Mouse (Mus musculus): ENCODE measurements around the gene Cox6b2. TPM values are rescaled to one million over a fixed set of nuclear protein-coding genes. Genes with fewer than 3 reads are reported as not detected.
A peak's percentile ranks its signal among the peaks of the same experiment; 100 is the strongest.

The Cox6b2 gene
- polyA plus RNA-seq, 1 experiment, result 26.4 TPM

- Histone ChIP-seq H3K27me3 (ENCODE audit: control insufficient read depth) (no peaks in the 10 kb centered on the region), H3K4me1 (ENCODE audit: control insufficient read depth) (peaks cover 70% of the 10 kb centered on the region), H3K36me3 (ENCODE audit: control insufficient read depth) (peaks cover 25% of the 10 kb centered on the region), H3K9me3 (ENCODE audit: control insufficient read depth, low read length) (no peaks in the 10 kb centered on the region), H3K4me3 (replicated peaks) (peak overlapping the region; percentile 87)
- TF ChIP-seq GATA1 (IDR thresholded peaks at IDR 0.05; ENCODE audit: low read length) (no peak), TAL1 (IDR thresholded peaks at IDR 0.05; ENCODE audit: low read length) (no peak)
Measured at GRCm38 (mm10) chr7:4788499-4789435, 35.9 kb upstream of the Cox6b2 start.

GRCm38 (mm10) chr7:4783667-4784268, 30.9 kb upstream of the Cox6b2 start:
- H3K9me3 ChIP-seq (ENCODE audit: control insufficient read depth, low read length), result no peaks in the 10 kb centered on the region
- peaks cover 52% of the 10 kb centered on the region for H3K4me1 ChIP-seq (ENCODE audit: control insufficient read depth)
- TF ChIP-seq GATA1 (IDR thresholded peaks at IDR 0.05; ENCODE audit: low read length) (no peak), TAL1 (IDR thresholded peaks at IDR 0.05; ENCODE audit: low read length) (peak; percentile 38)
- H3K36me3 ChIP-seq (ENCODE audit: control insufficient read depth), result peaks cover 22% of the 10 kb centered on the region
- no peak overlapping the region for H3K4me3 ChIP-seq (replicated peaks)
- peaks cover 32% of the 10 kb centered on the region for H3K27me3 ChIP-seq (ENCODE audit: control insufficient read depth)

GRCm38 (mm10) chr7:4782759-4783158, 29.9 kb upstream of the Cox6b2 start, which contains the start of the genes Il11 and Tmem190:
Gene Il11 (minus strand): TSS chr7:4782859.
Gene Tmem190 (plus strand): TSS chr7:4782937.
- H3K27me3 ChIP-seq (ENCODE audit: control insufficient read depth), result peaks cover 42% of the 10 kb centered on the region
- no peak for TF ChIP-seq GATA1 (IDR thresholded peaks at IDR 0.05; ENCODE audit: low read length)
- TF ChIP-seq TAL1 (IDR thresholded peaks at IDR 0.05; ENCODE audit: low read length), result no peak
- peaks cover 46% of the 10 kb centered on the region for H3K4me1 ChIP-seq (ENCODE audit: control insufficient read depth)
- H3K9me3 ChIP-seq (ENCODE audit: control insufficient read depth, low read length), result no peaks in the 10 kb centered on the region
- H3K4me3 ChIP-seq (replicated peaks), result no peak within 1 kb of the TSS
- H3K36me3 ChIP-seq (ENCODE audit: control insufficient read depth), result peaks cover 22% of the 10 kb centered on the region

GRCm38 (mm10) chr7:4782130-4782529, 29.2 kb upstream of the Cox6b2 start:
- peaks cover 48% of the 10 kb centered on the region for H3K27me3 ChIP-seq (ENCODE audit: control insufficient read depth)
- H3K4me1 ChIP-seq (ENCODE audit: control insufficient read depth), result peaks cover 44% of the 10 kb centered on the region
- H3K9me3 ChIP-seq (ENCODE audit: control insufficient read depth, low read length), result no peaks in the 10 kb centered on the region; the same call in 1 of the 2 replicates
- peaks cover 22% of the 10 kb centered on the region for H3K36me3 ChIP-seq (ENCODE audit: control insufficient read depth)
- TF ChIP-seq GATA1 (IDR thresholded peaks at IDR 0.05; ENCODE audit: low read length) (no peak), TAL1 (IDR thresholded peaks at IDR 0.05; ENCODE audit: low read length) (no peak)
- no peak overlapping the region for H3K4me3 ChIP-seq (replicated peaks)

GRCm38 (mm10) chr7:4779921-4780320, 27.0 kb upstream of the Cox6b2 start:
- H3K9me3 ChIP-seq (ENCODE audit: control insufficient read depth, low read length), result peaks cover 2% of the 10 kb centered on the region; the same call in 1 of the 2 replicates
- no peak overlapping the region for H3K4me3 ChIP-seq (replicated peaks)
- TF ChIP-seq TAL1 (IDR thresholded peaks at IDR 0.05; ENCODE audit: low read length), result no peak
- no peak for TF ChIP-seq GATA1 (IDR thresholded peaks at IDR 0.05; ENCODE audit: low read length)
- H3K36me3 ChIP-seq (ENCODE audit: control insufficient read depth), result peaks cover 14% of the 10 kb centered on the region
- H3K27me3 ChIP-seq (ENCODE audit: control insufficient read depth), result peaks cover 70% of the 10 kb centered on the region
- peaks cover 38% of the 10 kb centered on the region for H3K4me1 ChIP-seq (ENCODE audit: control insufficient read depth)

GRCm38 (mm10) chr7:4777851-4778637, 25.1 kb upstream of the Cox6b2 start:
- H3K9me3 ChIP-seq (ENCODE audit: control insufficient read depth, low read length), result peaks cover 2% of the 10 kb centered on the region; the same call in 1 of the 2 replicates
- peaks cover 19% of the 10 kb centered on the region for H3K4me1 ChIP-seq (ENCODE audit: control insufficient read depth)
- TF ChIP-seq GATA1 (IDR thresholded peaks at IDR 0.05; ENCODE audit: low read length) (no peak), TAL1 (IDR thresholded peaks at IDR 0.05; ENCODE audit: low read length) (no peak)
- no peaks in the 10 kb centered on the region for H3K36me3 ChIP-seq (ENCODE audit: control insufficient read depth)
- H3K27me3 ChIP-seq (ENCODE audit: control insufficient read depth), result peaks cover 86% of the 10 kb centered on the region
- H3K4me3 ChIP-seq (replicated peaks), result no peak overlapping the region

GRCm38 (mm10) chr7:4776861-4777830, 24.3 kb upstream of the Cox6b2 start:
- peaks cover 17% of the 10 kb centered on the region for H3K4me1 ChIP-seq (ENCODE audit: control insufficient read depth)
- no peaks in the 10 kb centered on the region for H3K36me3 ChIP-seq (ENCODE audit: control insufficient read depth)
- peaks cover 86% of the 10 kb centered on the region for H3K27me3 ChIP-seq (ENCODE audit: control insufficient read depth)
- H3K4me3 ChIP-seq (replicated peaks), result peak overlapping the region; percentile 18
- H3K9me3 ChIP-seq (ENCODE audit: control insufficient read depth, low read length), result peaks cover 2% of the 10 kb centered on the region; the same call in 1 of the 2 replicates
- no peak for TF ChIP-seq GATA1 (IDR thresholded peaks at IDR 0.05; ENCODE audit: low read length)
- no peak for TF ChIP-seq TAL1 (IDR thresholded peaks at IDR 0.05; ENCODE audit: low read length)

- Histone ChIP-seq H3K9me3 (ENCODE audit: control insufficient read depth, low read length) (peaks cover 2% of the 10 kb centered on the region; the same call in 1 of the 2 replicates), H3K4me3 (replicated peaks) (no peak overlapping the region), H3K27me3 (ENCODE audit: control insufficient read depth) (peaks cover 77% of the 10 kb centered on the region), H3K4me1 (ENCODE audit: control insufficient read depth) (peaks cover 17% of the 10 kb centered on the region), H3K36me3 (ENCODE audit: control insufficient read depth) (no peaks in the 10 kb centered on the region)
- TF ChIP-seq GATA1 (IDR thresholded peaks at IDR 0.05; ENCODE audit: low read length) (no peak), TAL1 (IDR thresholded peaks at IDR 0.05; ENCODE audit: low read length) (no peak)
Measured at GRCm38 (mm10) chr7:4776131-4776530, 23.2 kb upstream of the Cox6b2 start.
